Mouse (Mus musculus): Measurements from ENCODE around the gene Rsph10b.
A peak's percentile ranks its signal among the peaks of the same experiment; 100 is the strongest.

Gene Rsph10b

GRCm38 (mm10) chr5:143932831-143933230 is at the start of gene Rsph10b:
Rsph10b (plus strand) TSS chr5:143933035.
- no peak for DNase-seq

GRCm38 (mm10) chr5:143885274-143885673 is 47.6 kb upstream of the Rsph10b start:
- DNase-seq, result no peak

DNA sequence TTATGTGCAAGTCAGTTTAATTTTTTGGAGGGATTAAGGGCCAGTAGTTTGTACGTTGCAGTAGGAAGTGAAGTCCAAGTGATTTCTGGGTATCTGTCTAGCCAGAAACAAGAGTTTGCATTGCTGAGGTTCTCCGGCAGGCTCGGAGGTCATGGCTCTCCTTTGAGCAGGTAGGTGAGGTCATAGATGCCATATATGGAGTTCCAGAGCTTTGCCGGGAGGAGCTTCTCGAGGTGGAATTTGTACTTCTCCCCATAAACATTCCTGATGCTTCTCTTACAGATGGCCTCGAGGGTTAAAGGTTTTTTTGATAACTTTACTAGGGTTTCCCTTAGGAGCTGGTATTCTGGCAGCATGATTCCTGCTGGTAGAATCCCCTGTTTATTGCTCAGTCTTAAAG is 42.1 kb upstream of the Rsph10b start:
- DNase-seq, result no peak

GRCm38 (mm10) chr5:143892255-143892886 is 40.5 kb upstream of the Rsph10b start:
- no peak for DNase-seq

- DNase-seq, result no peak
Measured at GRCm38 (mm10) chr5:143893396-143893795, 39.4 kb upstream of the Rsph10b start.

- DNase-seq, result no peak
Measured at GRCm38 (mm10) chr5:143897635-143898330, 35.1 kb upstream of the Rsph10b start, which contains the start of gene Ankrd61. Ankrd61 (minus strand) TSS chr5:143897685.

DNA sequence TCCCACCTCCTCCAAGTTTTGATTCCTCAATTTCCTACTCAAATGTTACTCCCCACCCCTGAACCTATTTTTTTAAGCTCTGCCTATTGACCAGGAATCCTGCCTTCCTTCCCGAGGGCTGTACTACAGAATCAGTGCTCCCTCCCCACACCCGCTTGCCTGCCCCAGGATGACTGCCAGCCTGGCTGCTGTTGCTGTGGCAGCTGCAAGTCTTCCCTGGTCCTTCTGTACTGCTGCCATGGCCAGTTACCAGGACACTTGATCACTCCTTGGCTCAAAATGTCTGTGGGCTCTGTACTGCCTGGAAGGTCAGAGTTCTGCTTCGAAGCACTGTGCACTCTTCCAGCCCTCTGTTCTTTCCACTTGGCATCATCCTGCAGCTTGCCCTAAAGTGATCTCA is 30.7 kb upstream of the Rsph10b start:
- DNase-seq, result no peak

GRCm38 (mm10) chr5:143903813-143904212 is 29.0 kb upstream of the Rsph10b start:
- DNase-seq, result no peak

- no peak for DNase-seq
Measured at GRCm38 (mm10) chr5:143906429-143906828, 26.4 kb upstream of the Rsph10b start.

DNA sequence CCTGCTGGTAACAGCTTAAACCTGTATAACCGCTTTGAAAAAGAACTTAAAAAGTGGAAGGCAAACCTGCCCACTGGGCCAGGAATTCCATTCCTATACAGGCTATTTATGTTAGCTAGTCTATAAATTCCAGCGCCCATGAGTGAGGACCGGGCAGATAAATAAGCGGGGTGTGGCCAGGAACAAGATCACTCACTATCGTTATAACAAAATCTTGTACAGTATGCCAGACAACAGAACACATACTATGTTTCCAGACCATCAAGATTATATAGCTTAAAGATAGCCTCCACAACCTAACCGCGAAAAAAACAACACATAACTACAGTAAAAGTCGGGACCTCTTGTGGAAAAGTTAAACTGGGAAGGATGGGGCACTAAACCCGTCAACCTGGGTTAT is 23.9 kb upstream of the Rsph10b start:
- no peak for DNase-seq

- peak; percentile 89 to 94 for DNase-seq
Measured at GRCm38 (mm10) chr5:143909417-143910400, 23.1 kb upstream of the Rsph10b start, which contains the start of the genes Aimp2 and Pms2. Aimp2 (minus strand) TSS chr5:143909847. Pms2 (plus strand) TSS chr5:143909964.

- no peak for DNase-seq
Measured at GRCm38 (mm10) chr5:143916221-143916620, 16.6 kb upstream of the Rsph10b start.

DNA sequence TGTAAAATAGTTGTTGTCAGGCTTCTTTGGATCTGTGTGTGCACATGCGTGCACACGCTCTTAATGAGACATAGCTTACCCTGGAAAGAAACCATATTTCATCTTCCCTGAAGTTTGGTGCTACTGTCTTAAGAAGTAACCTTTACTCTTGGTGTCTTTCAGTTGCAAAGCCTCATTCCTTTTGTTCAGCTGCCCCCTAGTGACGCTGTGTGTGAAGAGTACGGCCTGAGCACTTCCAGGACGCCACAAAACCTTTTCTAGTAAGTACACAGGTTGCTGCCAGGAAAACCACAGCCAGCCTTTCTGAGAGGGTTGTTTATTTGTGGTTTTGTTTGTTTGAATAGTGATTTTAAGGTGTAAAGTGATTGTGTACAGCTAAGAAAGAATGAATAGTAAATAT is 15.4 kb upstream of the Rsph10b start:
- peak; percentile 62 for DNase-seq

GRCm38 (mm10) chr5:143918120-143918519 is 14.7 kb upstream of the Rsph10b start:
- no peak for DNase-seq

GRCm38 (mm10) chr5:143924781-143925452 is 7.9 kb upstream of the Rsph10b start:
- no peak for DNase-seq

- no peak for DNase-seq
Measured at GRCm38 (mm10) chr5:143927875-143928274, 5.0 kb upstream of the Rsph10b start, which contains the start of gene Gm42421. Gm42421 (plus strand) TSS chr5:143928175.

GRCm38 (mm10) chr5:143929291-143929690 is 3.5 kb upstream of the Rsph10b start:
- no peak for DNase-seq

GRCm38 (mm10) chr5:143930656-143931055 is 2.2 kb upstream of the Rsph10b start:
- no peak for DNase-seq

- DNase-seq, result no peak
Measured at GRCm38 (mm10) chr5:143931863-143932580, 813 bp upstream of the Rsph10b start.

- no peak for DNase-seq
Measured at GRCm38 (mm10) chr5:143933414-143933813, 579 bp downstream of the Rsph10b start.

GRCm38 (mm10) chr5:143933875-143934274 is 1.0 kb downstream of the Rsph10b start:
- no peak for DNase-seq

DNA sequence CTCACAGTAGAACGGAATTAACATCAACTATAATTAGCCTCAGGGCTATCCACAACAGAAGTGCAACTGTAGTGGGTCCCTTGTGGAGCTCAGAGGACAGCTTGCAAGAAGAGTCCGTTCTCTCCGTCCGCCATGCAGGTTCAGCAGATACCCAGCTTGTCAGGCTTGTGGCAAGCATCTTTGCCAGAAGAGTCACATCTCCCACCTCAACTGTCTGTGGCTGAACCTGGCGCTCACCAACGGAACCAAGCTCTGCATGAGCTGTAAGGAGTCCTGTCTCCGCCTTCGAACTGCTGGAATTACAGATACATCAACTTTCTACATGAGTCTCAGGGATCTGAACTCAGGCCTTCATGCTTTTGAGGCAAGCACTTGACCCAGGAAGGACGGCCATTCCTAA is 3.3 kb downstream of the Rsph10b start:
- DNase-seq, result no peak
